Mouse (Mus musculus): Measurements from ENCODE around the gene Ankrd17. TPM values are rescaled to one million over a fixed set of nuclear protein-coding genes. Genes with fewer than 3 reads are reported as not detected.

Gene Ankrd17
- polyA plus RNA-seq, 1 experiment: 15.4 TPM

- WGBS: 2% methylated on average over 6 of the region's 6 CpGs
- peak; percentile 55 to 64 for DNase-seq (ENCODE audit: low read depth in 1 of 2, low spot score in 2 of 2)
- H3K27me3 ChIP-seq (ENCODE audit: control insufficient read depth, insufficient read depth, low read length): no peaks in the 10 kb centered on the region
These were observed 1.9 kb downstream of the Ankrd17 start for GRCm38 (mm10) chr5:90364526-90364925.

GRCm38 (mm10) chr5:90355824-90356223 lies 10.6 kb downstream of the Ankrd17 start:
- Histone ChIP-seq H3K36me3 (ENCODE audit: control insufficient read depth, insufficient read depth, low read length) (peaks cover 3% of the 10 kb centered on the region; the same call in 1 of the 2 replicates), H3K27me3 (ENCODE audit: control insufficient read depth, insufficient read depth, low read length) (no peaks in the 10 kb centered on the region), H3K4me3 (ENCODE audit: extremely low read depth, insufficient read depth, insufficient read length) (no peak overlapping the region), H3K4me1 (ENCODE audit: control insufficient read depth, insufficient read depth, insufficient read length) (no peaks in the 10 kb centered on the region), H3K27ac (ENCODE audit: insufficient read depth, low read length) (no peak overlapping the region)
- no peak for DNase-seq (ENCODE audit: low read depth in 1 of 2, low spot score in 2 of 2)
- TF ChIP-seq CTCF (IDR thresholded peaks at IDR 0.05; ENCODE audit: extremely low read depth, insufficient read depth, insufficient read length, insufficient replicate concordance) (no peak), POLR2A (IDR thresholded peaks at IDR 0.05; ENCODE audit: low read depth, low read length) (no peak)
- WGBS: 87% methylated on average over 3 of the region's 3 CpGs

More at GRCm38 (mm10) chr5:90364526-90364925, 1.9 kb downstream of the Ankrd17 start:
- Histone ChIP-seq H3K4me1 (ENCODE audit: control insufficient read depth, insufficient read depth, insufficient read length) (no peaks in the 10 kb centered on the region; the same call in 1 of the 2 replicates), H3K36me3 (ENCODE audit: control insufficient read depth, insufficient read depth, low read length) (peaks cover 1% of the 10 kb centered on the region; the same call in 1 of the 2 replicates), H3K4me3 (ENCODE audit: extremely low read depth, insufficient read depth, insufficient read length) (no peak overlapping the region; the same call in 1 of the 2 replicates), H3K27ac (ENCODE audit: insufficient read depth, low read length) (no peak overlapping the region)
- TF ChIP-seq POLR2A (IDR thresholded peaks at IDR 0.05; ENCODE audit: low read depth, low read length) (no peak), CTCF (IDR thresholded peaks at IDR 0.05; ENCODE audit: extremely low read depth, insufficient read depth, insufficient read length, insufficient replicate concordance) (no peak)

GRCm38 (mm10) chr5:90353552-90354317 lies 12.6 kb downstream of the Ankrd17 start:
- H3K36me3 ChIP-seq (ENCODE audit: control insufficient read depth, insufficient read depth, low read length): 0 out of 2 replicates have a peak, but pooled peaks cover 3% of the 10 kb centered on the region
- DNase-seq (ENCODE audit: low read depth in 1 of 2, low spot score in 2 of 2): no peak
- TF ChIP-seq CTCF (IDR thresholded peaks at IDR 0.05; ENCODE audit: extremely low read depth, insufficient read depth, insufficient read length, insufficient replicate concordance) (no peak), POLR2A (IDR thresholded peaks at IDR 0.05; ENCODE audit: low read depth, low read length) (no peak)
- no peak overlapping the region for H3K4me3 ChIP-seq (ENCODE audit: extremely low read depth, insufficient read depth, insufficient read length)
- WGBS: 92% methylated on average over 4 of the region's 4 CpGs
- no peaks in the 10 kb centered on the region for H3K27me3 ChIP-seq (ENCODE audit: control insufficient read depth, insufficient read depth, low read length)
- no peaks in the 10 kb centered on the region for H3K4me1 ChIP-seq (ENCODE audit: control insufficient read depth, insufficient read depth, insufficient read length)
- no peak overlapping the region for H3K27ac ChIP-seq (ENCODE audit: insufficient read depth, low read length)

- WGBS: 87% methylated on average over 3 of the region's 3 CpGs
- Histone ChIP-seq H3K27ac (ENCODE audit: insufficient read depth, low read length) (no peak overlapping the region), H3K36me3 (ENCODE audit: control insufficient read depth, insufficient read depth, low read length) (0 out of 2 replicates have a peak, but pooled peaks cover 2% of the 10 kb centered on the region), H3K4me3 (ENCODE audit: extremely low read depth, insufficient read depth, insufficient read length) (no peak overlapping the region), H3K27me3 (ENCODE audit: control insufficient read depth, insufficient read depth, low read length) (no peaks in the 10 kb centered on the region), H3K4me1 (ENCODE audit: control insufficient read depth, insufficient read depth, insufficient read length) (no peaks in the 10 kb centered on the region)
- TF ChIP-seq CTCF (IDR thresholded peaks at IDR 0.05; ENCODE audit: extremely low read depth, insufficient read depth, insufficient read length, insufficient replicate concordance): no peak
- TF ChIP-seq POLR2A (IDR thresholded peaks at IDR 0.05; ENCODE audit: low read depth, low read length): no peak
- DNase-seq (ENCODE audit: low read depth in 1 of 2, low spot score in 2 of 2): no peak
These were observed 19.5 kb downstream of the Ankrd17 start for GRCm38 (mm10) chr5:90346877-90347276.

GRCm38 (mm10) chr5:90340847-90341246 lies 25.5 kb downstream of the Ankrd17 start:
- no peak overlapping the region for H3K4me3 ChIP-seq (ENCODE audit: extremely low read depth, insufficient read depth, insufficient read length)
- WGBS: 73% methylated on average over 4 of the region's 4 CpGs
- TF ChIP-seq CTCF (IDR thresholded peaks at IDR 0.05; ENCODE audit: extremely low read depth, insufficient read depth, insufficient read length, insufficient replicate concordance) (no peak), POLR2A (IDR thresholded peaks at IDR 0.05; ENCODE audit: low read depth, low read length) (no peak)
- DNase-seq (ENCODE audit: low read depth in 1 of 2, low spot score in 2 of 2): no peak
- H3K27me3 ChIP-seq (ENCODE audit: control insufficient read depth, insufficient read depth, low read length): no peaks in the 10 kb centered on the region
- no peak overlapping the region for H3K27ac ChIP-seq (ENCODE audit: insufficient read depth, low read length)
- H3K36me3 ChIP-seq (ENCODE audit: control insufficient read depth, insufficient read depth, low read length): no peaks in the 10 kb centered on the region
- peaks cover 7% of the 10 kb centered on the region for H3K4me1 ChIP-seq (ENCODE audit: control insufficient read depth, insufficient read depth, insufficient read length)

GRCm38 (mm10) chr5:90339953-90340343 lies 26.4 kb downstream of the Ankrd17 start:
- peaks cover 7% of the 10 kb centered on the region for H3K4me1 ChIP-seq (ENCODE audit: control insufficient read depth, insufficient read depth, insufficient read length)
- H3K36me3 ChIP-seq (ENCODE audit: control insufficient read depth, insufficient read depth, low read length): no peaks in the 10 kb centered on the region
- H3K27ac ChIP-seq (ENCODE audit: insufficient read depth, low read length): no peak overlapping the region
- TF ChIP-seq CTCF (IDR thresholded peaks at IDR 0.05; ENCODE audit: extremely low read depth, insufficient read depth, insufficient read length, insufficient replicate concordance) (no peak), POLR2A (IDR thresholded peaks at IDR 0.05; ENCODE audit: low read depth, low read length) (no peak)
- H3K4me3 ChIP-seq (ENCODE audit: extremely low read depth, insufficient read depth, insufficient read length): no peak overlapping the region
- WGBS: 86% methylated on average over 1 of the region's 1 CpGs
- no peaks in the 10 kb centered on the region for H3K27me3 ChIP-seq (ENCODE audit: control insufficient read depth, insufficient read depth, low read length)
- no peak for DNase-seq (ENCODE audit: low read depth in 1 of 2, low spot score in 2 of 2)
